ENCODE assay signal across 8 mouse cellular contexts in the genomic region with DNA sequence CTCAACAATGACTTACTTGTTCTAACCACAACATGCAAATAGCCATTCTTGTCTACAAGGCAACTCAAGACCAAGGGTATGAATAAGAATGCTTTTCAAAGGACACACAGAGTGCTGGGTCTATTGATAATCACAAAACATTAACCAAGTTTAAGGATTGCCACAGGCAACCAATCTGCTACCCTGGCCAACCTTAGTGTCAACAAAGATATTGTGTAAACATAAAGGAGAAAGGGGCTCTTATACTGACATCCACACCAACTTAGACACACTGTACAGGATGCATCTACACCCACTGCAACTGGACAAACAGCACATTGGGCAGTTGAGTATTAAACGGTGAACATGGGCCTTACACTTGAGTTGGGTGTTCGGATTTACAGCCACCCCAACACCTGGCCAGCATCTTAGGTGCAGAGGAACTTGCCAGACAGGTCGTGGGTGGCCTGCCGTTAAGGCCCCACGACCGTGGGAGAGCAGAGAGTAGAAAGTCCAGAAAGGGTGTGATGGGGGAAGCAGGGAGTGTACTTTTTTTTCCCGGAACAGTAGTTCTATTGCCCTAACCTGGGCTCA. TPM values are rescaled to one million over a fixed set of nuclear protein-coding genes. Genes with fewer than 3 reads are reported as not detected.
DNase-seq lines count a peak whose midpoint lies in the region; ATAC-seq and TF ChIP-seq lines count a peak whose summit lies in the region.

No protein-coding gene starts in this region.

- H3K9me3 ChIP-seq in kidney, postnatal 0 days (replicated peaks; ENCODE audit: low read length), result no peaks in the 10 kb centered on the region
- no peaks in the 10 kb centered on the region for H3K9me3 ChIP-seq in hindbrain, postnatal 0 days (ENCODE audit: low read length)
- no peaks in the 10 kb centered on the region for H3K9me3 ChIP-seq in midbrain, embryonic 16.5 days (replicated peaks; ENCODE audit: control insufficient read depth, low read length, poor library complexity, severe bottlenecking)

- no peaks in the 10 kb centered on the region for H3K27me3 ChIP-seq in kidney, postnatal 0 days (ENCODE audit: insufficient read depth, low read length)
- no peaks in the 10 kb centered on the region for H3K27me3 ChIP-seq in hindbrain, postnatal 0 days (ENCODE audit: insufficient read depth, low read length)
- no peaks in the 10 kb centered on the region for H3K27me3 ChIP-seq in midbrain, embryonic 16.5 days (ENCODE audit: control insufficient read depth, insufficient read depth, low read depth, low read length)

- H3K36me3 ChIP-seq in kidney, postnatal 0 days (ENCODE audit: insufficient read depth, low read length), result no peaks in the 10 kb centered on the region
- H3K36me3 ChIP-seq in hindbrain, postnatal 0 days (ENCODE audit: insufficient read depth, low read length), result no peaks in the 10 kb centered on the region
- no peaks in the 10 kb centered on the region for H3K36me3 ChIP-seq in midbrain, embryonic 16.5 days (ENCODE audit: control insufficient read depth, insufficient read depth, low read length)

- WGBS in kidney, postnatal 0 days, result 25% methylated on average over 7 of the region's 7 CpGs
- WGBS in hindbrain, postnatal 0 days, result 26% methylated on average over 7 of the region's 7 CpGs
- WGBS in midbrain, embryonic 16.5 days, result 42% methylated on average over 7 of the region's 7 CpGs

- peak overlapping the region; percentile 98 for H3K9ac ChIP-seq in kidney, postnatal 0 days (ENCODE audit: low read depth, low read length)
- H3K9ac ChIP-seq in hindbrain, postnatal 0 days (replicated peaks; ENCODE audit: low read length), result peak overlapping the region; percentile 97
- H3K9ac ChIP-seq in midbrain, embryonic 16.5 days (ENCODE audit: low read depth, low read length), result peak overlapping the region; percentile 98

- peak; percentile 6 for ATAC-seq in kidney, postnatal 0 days (replicated peaks; ENCODE audit: low FRiP score, low read depth)
- ATAC-seq in hindbrain, postnatal 0 days, result peak; percentile 41
- ATAC-seq in midbrain, embryonic 16.5 days, result peak; percentile 29

- peaks cover 3% of the 10 kb centered on the region; the same call in 1 of the 2 replicates for H3K4me1 ChIP-seq in kidney, postnatal 0 days (replicated peaks; ENCODE audit: insufficient read depth, low read length)
- H3K4me1 ChIP-seq in brown adipose tissue, adult 24 weeks (ENCODE audit: control insufficient read depth, insufficient read depth, insufficient read length, low read length), result peaks cover 4% of the 10 kb centered on the region; the same call in 1 of the 2 replicates
- 0 out of 2 replicates have a peak, but pooled peaks cover 14% of the 10 kb centered on the region for H3K4me1 ChIP-seq in hindbrain, postnatal 0 days (ENCODE audit: insufficient read depth, low read length)
- peaks cover 15% of the 10 kb centered on the region for H3K4me1 ChIP-seq in midbrain, embryonic 16.5 days (ENCODE audit: control insufficient read depth, insufficient read depth, low read length)

- H3K4me2 ChIP-seq in kidney, postnatal 0 days (ENCODE audit: low read length), result peak overlapping the region; percentile 94
- H3K4me2 ChIP-seq in hindbrain, postnatal 0 days (ENCODE audit: low read depth, low read length), result peak overlapping the region; percentile 92
- peak overlapping the region; percentile 96 for H3K4me2 ChIP-seq in midbrain, embryonic 16.5 days (ENCODE audit: low read length)

- no peak for DNase-seq in kidney, postnatal 0 days (ENCODE audit: low spot score)
- no peak for DNase-seq in kidney, adult 18-20 months
- peak; percentile 16 for DNase-seq in hindbrain, postnatal 0 days (ENCODE audit: low spot score)
- DNase-seq in thymus, postnatal 36 days, result no peak
- DNase-seq in right cerebral cortex, postnatal 10 days (ENCODE audit: low spot score in 2 of 2), result no peak
- DNase-seq in thymus, postnatal 25 days, result no peak

- no peak for TF ChIP-seq CTCF in kidney, postnatal 0 days (IDR thresholded peaks at IDR 0.05; ENCODE audit: low read depth)
- TF ChIP-seq CTCF in hindbrain, postnatal 0 days (IDR thresholded peaks at IDR 0.05; ENCODE audit: low read depth), result no peak

- peak overlapping the region; percentile 82 for H3K4me3 ChIP-seq in kidney, postnatal 0 days (replicated peaks; ENCODE audit: low read depth, low read length)
- peak overlapping the region; percentile 86 for H3K4me3 ChIP-seq in brown adipose tissue, adult 24 weeks (ENCODE audit: insufficient read depth, low read depth, low read length)
- peak overlapping the region; percentile 80 for H3K4me3 ChIP-seq in hindbrain, postnatal 0 days (ENCODE audit: low read length)
- H3K4me3 ChIP-seq in midbrain, embryonic 16.5 days (ENCODE audit: low read depth, low read length), result peak overlapping the region; percentile 83

- peak overlapping the region; percentile 98 for H3K27ac ChIP-seq in kidney, postnatal 0 days
- H3K27ac ChIP-seq in brown adipose tissue, adult 24 weeks (replicated peaks; ENCODE audit: low read depth, low read length), result no peak overlapping the region
- H3K27ac ChIP-seq in hindbrain, postnatal 0 days, result peak overlapping the region; percentile 94
- peak overlapping the region; percentile 96 for H3K27ac ChIP-seq in midbrain, embryonic 16.5 days (ENCODE audit: low read length)

RNA-seq across cellular contexts. Expression of a gene that starts 0.5 kb away (rescaled TPM):
- polyA plus RNA-seq in kidney, postnatal 0 days (2015; fragmentation: Nextera tagmentation; extraction: Ambion mirVana), result 26.7 and 27.4 TPM in 2 replicates
- 10.3 and 13.0 TPM in 2 replicates for polyA plus RNA-seq in brown adipose tissue, adult 24 weeks (2012; ENCODE audit: insufficient read depth, insufficient read length, missing spikeins)
- 68.9 and 76.1 TPM in 2 replicates for total RNA-seq in hindbrain, postnatal 0 days (2014; rRNA removed)
- 39.1 and 40.2 TPM in 2 replicates for polyA plus RNA-seq in hindbrain, postnatal 0 days (2015; fragmentation: Nextera tagmentation; extraction: Ambion mirVana)
- 48.6 and 49.4 TPM in 2 replicates for polyA plus RNA-seq in midbrain, embryonic 16.5 days (2015; fragmentation: Nextera tagmentation; extraction: Ambion mirVana)
